Mouse (Mus musculus): ENCODE measurements around the gene Hspb3.

Hspb3 gene

DNA sequence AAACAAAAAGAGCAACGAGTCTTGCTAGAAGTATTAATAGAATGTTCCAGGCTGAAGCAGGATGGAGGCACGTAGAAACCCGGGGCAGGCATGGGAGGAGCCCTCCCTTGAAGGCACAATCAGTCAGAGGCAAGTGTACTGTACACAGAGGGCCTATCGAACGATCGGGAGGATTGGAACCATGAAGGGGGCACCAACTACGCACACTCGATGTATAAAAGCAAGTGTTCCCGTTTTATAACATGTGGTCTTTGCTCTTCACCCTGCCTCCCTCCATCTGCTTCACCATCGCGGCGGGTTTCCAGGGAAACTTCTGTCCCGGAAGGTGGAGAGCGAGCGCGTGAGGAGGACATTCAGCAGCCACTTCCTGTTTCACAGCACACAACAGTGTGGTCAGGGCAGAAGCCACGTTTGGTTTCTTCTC, 27.7 kb downstream of the Hspb3 start:
- no peak for DNase-seq (ENCODE audit: low spot score in 2 of 2)

DNA sequence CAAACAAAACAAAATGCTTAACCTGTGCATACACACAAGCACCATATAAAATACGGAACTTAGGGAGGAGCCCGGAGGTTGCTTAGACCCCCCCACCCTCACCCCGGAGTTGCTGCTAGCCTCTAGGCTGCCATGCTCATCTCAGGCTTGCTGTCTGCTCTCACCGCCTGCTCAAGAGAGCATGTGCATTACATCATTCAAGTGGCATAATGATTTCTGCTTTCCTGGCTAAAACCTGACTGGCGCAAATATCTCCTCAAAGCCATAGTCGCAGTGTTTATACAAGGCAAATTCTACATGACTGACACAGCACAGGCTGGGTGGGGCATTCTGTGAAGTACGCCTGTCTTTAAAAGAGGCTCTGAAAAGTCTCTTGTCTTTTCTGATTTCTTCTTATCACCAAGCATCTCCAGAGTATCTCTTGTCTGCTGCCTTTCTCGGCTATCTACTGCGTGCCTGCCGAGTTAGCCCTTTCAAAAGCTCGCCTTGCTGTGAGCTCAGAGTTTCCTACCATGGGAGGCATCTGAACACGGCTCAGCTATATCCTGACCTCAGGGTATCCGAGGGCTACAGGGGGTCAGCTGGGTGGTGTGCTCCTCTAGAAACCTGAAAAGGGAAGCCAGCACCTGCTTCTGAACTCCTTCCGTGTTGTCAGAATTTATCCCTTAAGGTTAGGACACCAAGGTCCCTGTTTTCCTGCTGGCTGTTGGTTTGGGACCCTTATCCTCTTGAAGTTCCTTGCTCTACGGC, 28.6 kb downstream of the Hspb3 start:
- no peak for DNase-seq (ENCODE audit: low spot score in 2 of 2)

DNA sequence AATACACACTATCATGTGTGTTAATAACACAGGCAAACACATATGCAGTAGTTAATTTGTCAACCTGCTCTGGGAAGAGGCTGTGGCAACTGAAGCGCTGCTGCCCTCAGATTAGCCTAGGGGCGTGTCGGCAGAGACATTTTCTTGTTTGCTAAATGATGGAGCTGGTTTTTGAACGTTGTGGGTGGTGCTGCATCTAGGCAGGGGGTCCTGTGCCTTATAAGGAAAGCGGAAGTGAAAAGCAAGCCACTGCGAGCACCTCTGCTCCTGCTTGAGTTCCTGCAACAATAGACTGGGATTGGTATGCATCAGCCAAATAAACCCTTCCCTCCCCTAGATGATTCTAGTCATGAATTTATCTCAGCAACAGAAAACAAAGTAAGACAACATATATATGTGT, 31.0 kb downstream of the Hspb3 start:
- no peak for DNase-seq (ENCODE audit: low spot score in 2 of 2)

DNA sequence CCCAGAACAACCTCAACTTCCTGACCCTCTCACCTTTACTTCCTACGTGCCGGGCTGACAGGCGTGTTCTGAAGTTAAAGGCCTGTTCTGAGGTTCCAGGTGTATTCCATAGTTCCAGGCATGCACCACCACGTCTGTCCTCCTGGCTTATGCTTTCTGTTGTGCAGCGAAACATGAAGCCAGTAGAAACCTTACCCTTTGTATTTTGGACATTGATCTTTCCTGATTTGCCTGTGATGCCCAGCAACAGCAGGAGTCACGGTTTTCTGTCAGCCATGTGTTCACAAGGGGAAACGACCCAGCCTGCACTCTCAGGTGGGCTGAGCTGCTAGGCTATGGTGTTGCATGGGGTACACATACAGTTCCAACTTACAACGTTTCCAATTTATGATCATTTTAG, 35.9 kb downstream of the Hspb3 start:
- DNase-seq (ENCODE audit: low spot score in 2 of 2): no peak

DNA sequence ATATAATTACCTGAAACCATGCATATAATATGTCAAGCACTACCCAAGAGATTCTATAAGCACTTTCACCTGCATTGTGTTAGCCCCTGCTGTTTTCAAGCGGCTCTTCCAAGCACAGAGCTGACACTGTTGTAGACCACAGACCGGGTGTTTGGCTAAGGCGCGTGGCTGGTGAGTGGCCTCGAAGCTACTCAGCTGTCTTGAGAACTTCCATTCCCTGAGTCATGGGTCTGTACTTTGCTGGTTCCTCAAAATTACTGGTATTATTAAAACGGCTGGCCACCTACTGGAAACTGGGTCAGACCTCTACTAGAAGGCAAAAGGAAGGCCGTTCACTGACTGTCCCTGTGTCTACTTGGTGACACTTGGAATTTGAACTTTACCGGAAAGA, 40.6 kb downstream of the Hspb3 start:
- DNase-seq (ENCODE audit: low spot score in 2 of 2): no peak

DNA sequence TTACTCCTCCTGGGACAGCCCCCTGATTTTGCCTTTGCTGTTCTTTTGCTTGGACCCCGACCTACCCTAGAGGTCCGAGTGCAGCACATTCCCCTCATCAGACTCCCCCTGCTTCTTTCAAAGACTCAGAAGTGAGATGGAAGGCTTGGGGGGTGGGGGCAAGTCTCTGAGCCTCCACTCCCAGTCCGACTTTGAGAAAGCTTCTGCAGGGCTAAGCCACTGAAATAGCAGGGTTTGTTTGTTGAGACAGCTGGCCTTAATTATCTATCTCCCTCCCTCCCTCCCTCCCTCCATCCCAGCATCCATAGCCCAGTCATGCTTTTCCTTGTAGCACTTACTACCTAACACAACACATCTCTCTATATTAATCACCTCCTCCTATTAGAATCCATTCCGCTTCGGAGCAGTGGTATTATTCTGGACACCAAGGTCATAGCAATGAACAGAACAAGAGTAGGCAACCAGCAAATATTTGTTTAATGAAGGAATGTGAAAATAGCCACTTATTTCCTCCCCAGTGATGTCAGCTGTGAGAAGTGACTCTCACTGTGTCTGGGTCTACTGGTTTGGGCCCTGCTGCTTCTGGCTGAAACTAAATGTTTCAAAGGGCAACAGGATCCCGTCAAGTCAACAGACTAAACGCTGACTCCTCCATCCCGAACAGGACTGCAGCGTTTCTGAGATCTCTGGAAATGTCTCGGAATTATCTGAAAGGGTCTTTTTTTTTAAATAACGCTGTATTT, 41.2 kb downstream of the Hspb3 start:
- no peak for DNase-seq (ENCODE audit: low spot score in 2 of 2)

DNA sequence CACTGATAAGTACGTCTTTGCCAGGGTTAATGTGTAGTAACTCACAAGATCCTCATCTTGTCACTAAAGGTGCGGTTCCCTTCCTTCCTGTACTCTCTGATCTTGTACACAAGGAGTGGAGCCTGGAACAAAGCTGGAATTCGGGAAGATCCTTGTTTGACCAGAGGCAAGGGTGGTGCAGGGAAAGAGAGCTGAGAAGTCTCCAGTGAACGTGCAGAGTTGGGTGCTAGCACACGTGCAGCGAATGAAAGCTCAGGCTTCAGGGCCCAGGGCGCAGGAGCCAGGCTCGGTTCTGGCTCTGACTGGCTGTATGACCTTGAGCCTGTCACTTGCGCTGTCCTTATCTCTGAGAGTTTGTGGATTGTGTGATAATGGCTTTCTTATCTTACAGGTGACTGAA, 44.5 kb downstream of the Hspb3 start:
- DNase-seq (ENCODE audit: low spot score in 2 of 2): no peak

DNA sequence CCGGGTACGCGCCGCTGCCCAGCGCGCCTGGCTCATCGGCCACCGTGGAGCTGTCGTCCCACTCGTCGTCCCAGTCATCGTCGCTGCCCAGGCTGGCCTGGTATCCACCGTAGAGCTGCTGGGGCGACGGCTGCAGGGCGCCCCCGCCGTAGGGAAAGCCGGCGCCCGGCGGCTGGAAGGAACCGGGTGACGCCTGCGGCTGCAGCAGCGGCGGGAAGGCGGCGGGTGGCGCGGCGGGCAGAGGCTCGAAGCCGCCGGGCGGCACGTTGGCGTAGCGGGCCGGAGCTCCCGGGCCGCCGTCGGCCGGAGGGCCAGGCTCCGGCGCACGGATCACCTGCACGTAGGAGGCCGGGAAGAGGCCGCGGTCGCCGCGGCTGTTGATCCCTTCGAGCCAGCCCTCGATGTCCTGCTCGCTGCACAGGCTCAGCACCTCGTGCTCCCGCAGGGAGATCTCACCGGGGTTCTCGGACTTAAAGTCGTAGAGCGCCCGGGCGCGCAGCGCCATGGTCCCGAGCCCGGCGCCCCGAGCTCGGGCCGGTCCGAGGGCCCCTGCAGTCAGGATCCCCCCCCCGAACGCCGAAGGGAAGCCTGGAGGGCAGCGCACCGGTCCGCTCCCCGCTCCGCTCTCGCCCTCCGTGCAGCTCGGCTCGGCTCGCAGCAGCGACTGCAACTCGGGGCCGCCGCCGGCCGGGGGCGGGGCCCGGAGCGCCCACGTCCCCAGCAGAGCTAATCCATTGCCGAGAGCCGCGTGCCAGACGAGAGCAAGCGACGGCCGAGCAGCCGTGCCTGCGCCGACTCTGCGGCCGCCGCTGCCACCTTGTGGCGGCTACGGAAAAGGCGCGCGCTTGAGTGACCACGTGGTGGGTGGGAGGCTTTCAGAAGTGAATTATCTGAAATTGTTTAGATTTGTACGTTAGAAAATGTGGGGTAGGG, 45.3 kb downstream of the Hspb3 start, which contains the start of gene Snx18:
Gene Snx18 (minus strand): TSS at position 674 of the 933 bp plus-strand sequence.
- DNase-seq (ENCODE audit: low spot score in 2 of 2): peak; percentile 88 to 92

DNA sequence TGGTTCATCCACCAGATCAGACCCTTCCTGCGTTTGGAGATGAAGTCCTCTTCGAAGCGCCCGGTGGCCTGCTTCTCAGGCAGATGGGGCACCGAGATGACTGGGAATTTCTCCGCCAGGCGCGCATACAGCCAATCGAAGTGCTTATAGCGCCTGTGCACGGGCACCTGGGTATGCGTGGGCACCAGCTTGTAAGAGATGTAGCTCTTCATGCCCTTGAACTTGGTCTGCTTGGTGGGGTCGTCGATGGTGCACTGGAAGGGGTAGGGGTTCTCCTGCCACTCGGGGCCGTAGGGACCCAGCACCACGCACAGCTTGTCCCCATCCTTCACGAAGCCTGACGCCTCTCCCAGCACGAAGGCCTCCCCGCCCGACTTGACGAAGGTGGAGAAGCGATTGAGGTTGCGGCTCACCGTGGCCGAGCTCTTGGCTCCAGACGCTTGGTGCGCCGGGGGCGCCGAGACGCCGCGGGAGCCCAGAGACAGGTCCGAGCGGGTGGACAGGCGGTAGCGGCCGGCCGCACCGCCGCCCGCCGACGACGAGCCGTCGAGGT, 46.1 kb downstream of the Hspb3 start:
- no peak for DNase-seq (ENCODE audit: low spot score in 2 of 2)

DNA sequence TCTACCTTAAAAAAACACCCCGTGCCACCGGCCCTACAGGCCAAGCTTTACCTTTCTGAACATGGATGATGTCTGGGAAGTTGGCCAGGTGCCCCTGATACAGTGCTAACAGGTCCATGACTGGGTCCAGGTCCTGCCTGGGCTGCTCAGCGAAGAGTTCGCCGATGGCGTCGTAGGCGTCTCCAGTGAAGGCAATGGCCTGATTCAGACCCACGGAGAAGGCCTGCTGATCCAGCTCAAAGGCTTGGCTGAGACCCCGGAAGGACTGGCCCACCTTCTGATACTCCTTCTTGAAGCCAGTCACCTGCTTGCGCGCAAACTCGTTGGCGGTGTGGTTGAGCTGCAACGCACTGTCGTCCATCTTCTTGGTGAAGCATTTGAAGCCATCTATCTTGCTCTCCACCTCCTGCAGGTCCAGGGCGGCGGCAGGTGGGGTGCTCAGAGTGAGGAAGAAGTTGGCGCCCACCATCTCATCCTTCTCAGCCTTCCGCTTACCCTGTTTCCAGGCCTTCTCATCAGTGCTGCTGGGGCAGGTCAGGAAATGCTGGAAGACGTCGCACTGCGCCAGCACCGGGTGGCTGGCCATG, 46.6 kb downstream of the Hspb3 start:
- DNase-seq (ENCODE audit: low spot score in 2 of 2): no peak

DNA sequence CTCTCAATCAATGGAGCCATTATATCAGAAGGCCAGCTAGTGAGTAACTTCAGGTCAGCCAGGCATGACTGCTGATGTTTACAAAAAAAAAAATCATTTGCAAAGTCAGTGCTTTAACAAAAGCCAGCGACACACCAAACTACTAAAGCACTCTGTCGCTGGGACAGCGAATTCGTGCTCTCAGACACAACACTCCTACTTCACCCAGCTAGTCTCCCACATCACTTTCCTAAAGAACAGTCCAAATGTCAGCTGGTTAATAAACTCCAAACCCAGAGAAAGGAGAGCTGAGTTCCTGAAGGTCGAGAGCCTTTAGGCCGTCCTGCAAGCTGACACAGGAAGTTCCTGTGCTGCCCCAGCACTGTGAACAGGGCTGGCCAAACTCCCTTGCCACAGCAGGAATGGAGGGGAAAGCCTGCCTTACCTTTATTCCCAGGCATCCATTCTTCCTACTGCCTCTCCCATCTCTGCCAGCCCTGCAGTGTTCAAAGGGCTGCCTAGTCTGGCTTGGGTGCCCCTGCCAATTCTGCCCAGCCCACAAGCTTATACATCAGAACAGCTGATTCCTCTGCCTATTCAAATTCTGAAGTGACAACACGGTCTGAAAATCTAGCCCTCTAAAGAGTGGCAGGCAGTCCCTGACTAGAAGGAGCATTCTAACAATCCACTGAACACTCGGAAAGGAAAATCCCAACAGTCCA, 47.4 kb downstream of the Hspb3 start:
- DNase-seq (ENCODE audit: low spot score in 2 of 2): no peak

DNA sequence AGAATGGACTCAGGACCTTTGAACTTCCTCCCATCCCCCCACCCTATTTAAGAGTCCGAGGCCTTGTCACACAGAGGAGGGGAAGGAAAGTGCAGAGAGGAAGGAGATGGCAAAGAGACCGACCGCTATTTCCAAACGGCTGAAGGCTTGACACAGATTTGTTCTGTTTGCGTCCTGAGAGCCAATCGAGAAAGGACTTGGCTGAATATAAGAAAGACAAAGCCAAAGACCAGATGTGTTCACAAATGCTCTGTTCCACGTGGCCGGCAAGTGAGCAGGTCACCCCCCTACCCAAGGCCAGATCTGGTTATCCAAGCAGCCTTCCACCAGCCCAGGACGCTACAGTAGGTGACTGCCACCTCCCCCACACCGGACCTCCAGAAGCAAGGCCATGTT, 47.9 kb downstream of the Hspb3 start:
- peak; percentile 64 to 67 for DNase-seq (ENCODE audit: low spot score in 2 of 2)

DNA sequence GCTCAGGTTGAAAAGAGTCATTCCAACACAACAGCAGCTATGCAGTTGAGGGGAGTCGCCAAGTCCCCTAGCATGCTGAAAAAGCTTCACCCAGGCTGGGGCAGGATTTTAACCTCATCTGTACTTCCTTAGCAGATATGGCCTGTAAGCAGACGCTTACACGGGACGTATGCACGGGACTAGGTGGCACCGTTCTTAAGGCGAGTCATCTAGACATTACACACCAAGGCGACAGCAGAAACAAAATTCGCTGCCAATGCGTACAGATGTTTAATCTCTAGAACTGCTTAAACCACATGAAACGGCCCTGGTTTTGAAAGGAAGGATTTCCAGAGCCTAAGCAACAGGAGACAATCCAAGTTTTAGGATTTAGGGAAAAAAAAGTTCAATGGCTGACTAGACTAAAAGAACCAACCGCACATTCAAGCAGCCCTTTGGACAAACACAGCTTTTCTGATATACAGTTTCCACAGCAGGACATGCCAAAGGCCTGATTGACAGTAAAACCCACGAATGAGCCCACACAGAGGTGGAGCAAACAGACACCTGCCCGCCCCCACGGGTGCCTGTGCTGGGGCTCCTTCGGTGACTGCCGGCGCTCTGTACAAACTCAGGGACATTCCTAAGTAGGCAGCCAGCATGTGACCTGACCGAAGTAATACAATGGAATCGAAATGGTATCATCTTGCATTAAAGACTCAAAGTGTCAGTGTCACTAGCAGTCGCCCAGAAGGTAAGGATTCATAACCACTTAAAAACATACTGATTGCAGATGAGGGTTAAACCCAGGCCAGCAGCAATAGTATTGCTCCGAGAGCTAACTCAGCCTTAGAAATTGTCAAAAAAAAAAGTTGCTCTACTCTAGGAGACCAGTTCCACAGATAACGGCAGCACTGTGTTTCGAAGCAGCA, 48.6 kb downstream of the Hspb3 start:
- DNase-seq (ENCODE audit: low spot score in 2 of 2): peak; percentile 83 to 89

DNA sequence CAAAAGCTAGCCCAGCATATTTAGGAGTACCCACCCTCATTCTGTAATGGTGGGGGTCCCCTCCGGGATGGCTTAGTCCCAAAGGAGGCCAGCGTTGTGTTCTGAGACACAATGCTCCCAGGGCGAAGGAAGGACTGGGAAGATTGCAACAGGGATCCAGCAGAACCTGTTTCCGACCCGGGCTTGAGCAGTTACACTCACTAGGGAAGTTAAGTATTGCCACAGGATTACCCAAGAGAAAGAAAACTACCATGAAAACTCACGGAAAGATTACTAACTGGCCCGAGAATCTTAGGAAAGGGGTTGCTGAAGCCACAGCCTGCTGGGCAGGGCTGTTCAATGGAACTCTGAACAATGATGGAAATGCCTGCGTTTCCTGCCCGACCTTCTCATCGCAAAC, 49.6 kb downstream of the Hspb3 start:
- DNase-seq (ENCODE audit: low spot score in 2 of 2): no peak

DNA sequence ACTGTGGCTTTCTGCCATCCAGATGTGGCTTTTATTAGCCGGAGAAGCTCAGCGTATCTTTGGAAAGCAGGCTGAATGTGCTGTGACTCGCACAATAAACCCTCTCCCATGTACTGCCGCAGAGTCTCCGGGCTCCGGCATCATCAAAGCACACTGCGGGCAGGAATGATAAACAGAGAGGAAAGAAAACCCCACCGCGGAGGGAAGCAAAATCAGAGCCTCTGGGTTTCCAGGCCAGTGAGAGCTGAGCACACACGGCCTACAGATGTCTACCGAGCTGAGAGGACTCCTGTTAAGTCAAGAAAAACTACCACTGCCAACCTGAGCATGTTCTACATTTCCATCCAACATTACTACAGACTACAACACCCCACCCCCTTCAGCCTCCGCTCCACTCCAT, 50.1 kb downstream of the Hspb3 start:
- no peak for DNase-seq (ENCODE audit: low spot score in 2 of 2)
